Mouse (Mus musculus) CH12.LX (cell line): ENCODE results near the gene Hoxa13.

Experiments used
- CHD1 ChIP-seq: IDR thresholded peaks from 2 replicates; pipeline ENCODE4 v1.6.1; 2012; ENCODE audit warnings: low read depth, low read length, improper control_type of control experiment, inconsistent platforms
- CTCF ChIP-seq, 2 experiments: IDR thresholded peaks in 1 of 2; conservative IDR thresholded peaks in 1 of 2; 2 replicates each; pipeline ENCODE4 v1.5.1; 2011 to 2012; ENCODE audit warnings: low read depth in 2 of 2, low read length in 2 of 2, improper control_type of control experiment in 1 of 2, inconsistent platforms in 1 of 2, mild to moderate bottlenecking in 1 of 2, moderate library complexity in 1 of 2
- EP300 ChIP-seq: IDR thresholded peaks from 2 replicates; pipeline ENCODE4 v1.6.1; 2011; ENCODE audit warnings: low read length, improper control_type of control experiment
- GABPA ChIP-seq: IDR thresholded peaks from 2 replicates; pipeline ENCODE4 v1.6.1; 2012; ENCODE audit warnings: low read depth, low read length, improper control_type of control experiment, inconsistent platforms; ENCODE audit not compliant: insufficient replicate concordance
- HCFC1 ChIP-seq: IDR thresholded peaks from 2 replicates; pipeline ENCODE4 v1.6.1; 2012; ENCODE audit warnings: low read depth, mild to moderate bottlenecking, inconsistent platforms, low read length, improper control_type of control experiment
- JUND ChIP-seq: conservative IDR thresholded peaks from 2 replicates; pipeline ENCODE4 v1.6.1; 2011; ENCODE audit warnings: low read depth, low read length, improper control_type of control experiment
- KAT2A ChIP-seq: IDR thresholded peaks from 2 replicates; pipeline ENCODE4 v1.6.1; 2012; ENCODE audit warnings: low read length, improper control_type of control experiment, inconsistent platforms; ENCODE audit not compliant: insufficient replicate concordance
- MEF2A ChIP-seq: IDR thresholded peaks from 2 replicates; pipeline ENCODE4 v1.6.1; 2014; ENCODE audit warnings: low read depth, mild to moderate bottlenecking, inconsistent platforms, low read length, improper control_type of control experiment, borderline replicate concordance
- POLR2A ChIP-seq: IDR thresholded peaks from 2 replicates; pipeline ENCODE4 v1.6.1; 2011; ENCODE audit warnings: low read depth, mild to moderate bottlenecking, improper control_type of control experiment, low read length
- SMC3 ChIP-seq: IDR thresholded peaks from 2 replicates; pipeline ENCODE4 v1.6.1; 2011; ENCODE audit warnings: low read depth, low read length, improper control_type of control experiment
- ZNF384 ChIP-seq: IDR thresholded peaks from 2 replicates; pipeline ENCODE4 v1.6.1; 2012; ENCODE audit warnings: low read depth, low read length, improper control_type of control experiment, inconsistent platforms

GRCm38 (mm10) chr6:52273656-52274280, 13.1 kb upstream of the Hoxa13 start:
- TF ChIP-seq GABPA (no peak), CTCF (conservative IDR thresholded peaks at IDR 0.05 in 1 of 2, IDR thresholded peaks at IDR 0.05 in 1 of 2; ENCODE audit: low read depth in 2 of 2, low read length in 2 of 2) (no peak), EP300 (no peak), SMC3 (no peak), KAT2A (no peak), ZNF384 (no peak), CHD1 (no peak), POLR2A (no peak), JUND (no peak), HCFC1 (no peak), MEF2A (no peak)
